Mouse (Mus musculus) forelimb bud, embryonic 11.5 days (tissue): ENCODE results near the gene Atn1.
A peak's percentile ranks its signal among the peaks of the same experiment; 100 is the strongest.

Experiments
- DNase-seq: peaks from one replicate; pipeline ENCODE4 v3.0.0-alpha.2; 2012; ENCODE audit warnings: low read depth, low spot score

The Atn1 gene

GRCm38 (mm10) chr6:124711824-124712782 lies 44.2 kb downstream of the Atn1 start, which contains the start of the genes Emg1 and Phb2:
TSS of gene Emg1 (minus strand) at chr6:124712178.
TSS of gene Phb2 (plus strand) at chr6:124712336.
- peak; percentile 98 for DNase-seq

GRCm38 (mm10) chr6:124708289-124708889 lies 47.9 kb downstream of the Atn1 start:
- DNase-seq = no peak

GRCm38 (mm10) chr6:124706061-124706627 lies 50.2 kb downstream of the Atn1 start:
- no peak for DNase-seq

GRCm38 (mm10) chr6:124704417-124704816 lies 51.9 kb downstream of the Atn1 start:
- DNase-seq = no peak

- no peak for DNase-seq
Observed at GRCm38 (mm10) chr6:124703789-124704188, 52.5 kb downstream of the Atn1 start.

- DNase-seq = peak; percentile 69
Observed at GRCm38 (mm10) chr6:124702784-124703103, 53.6 kb downstream of the Atn1 start.

GRCm38 (mm10) chr6:124702102-124702783 lies 54.1 kb downstream of the Atn1 start:
- no peak for DNase-seq

- no peak for DNase-seq
Observed at GRCm38 (mm10) chr6:124701338-124701737, 55.0 kb downstream of the Atn1 start.

GRCm38 (mm10) chr6:124699962-124700610 lies 56.2 kb downstream of the Atn1 start:
- DNase-seq = no peak

GRCm38 (mm10) chr6:124699366-124699765 lies 57.0 kb downstream of the Atn1 start:
- no peak for DNase-seq

GRCm38 (mm10) chr6:124698751-124699150 lies 57.6 kb downstream of the Atn1 start:
- DNase-seq = no peak

GRCm38 (mm10) chr6:124696441-124697150 lies 59.7 kb downstream of the Atn1 start:
- no peak for DNase-seq

GRCm38 (mm10) chr6:124694166-124694955 lies 62.0 kb downstream of the Atn1 start:
- no peak for DNase-seq

GRCm38 (mm10) chr6:124693243-124693981 lies 62.9 kb downstream of the Atn1 start:
- no peak for DNase-seq
